Mouse (Mus musculus) gastrocnemius, postnatal 25 days (tissue): ENCODE data around the gene Gja4. TPM values are rescaled to one million over a fixed set of nuclear protein-coding genes. Genes with fewer than 3 reads are reported as not detected.

Experiments
- DNase-seq: peaks from one replicate; pipeline ENCODE4 v3.0.0; 2022
- total RNA-seq, 2 experiments: library from RNA; stranded (reverse); gene quantifications; 1 replicate in 1 of 2; 2 replicates in 1 of 2; pipeline ENCODE4 v1.2.3; 2021

The Gja4 gene
- total RNA-seq, 2 experiments from 2014 or later = 4.1 to 6.7 TPM

DNA sequence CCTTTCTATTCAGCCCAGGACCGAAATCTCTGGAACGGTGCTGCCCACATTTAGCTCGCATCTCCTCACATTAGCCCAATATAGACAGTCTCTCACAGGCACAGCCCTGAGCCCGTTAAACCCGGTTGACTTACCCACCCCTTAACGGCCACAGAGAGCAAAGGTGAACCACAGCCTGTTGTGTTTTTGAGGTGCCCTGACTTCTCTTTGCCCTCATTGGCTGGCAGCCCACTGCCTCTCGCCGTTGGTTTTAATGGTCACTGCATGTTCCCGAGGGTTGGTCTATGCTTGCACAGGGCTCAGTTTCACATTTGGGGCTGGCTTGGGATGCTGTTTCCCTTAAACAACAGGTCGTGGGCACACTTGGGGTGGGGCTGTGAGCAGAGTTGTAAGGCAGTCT is 10.5 kb upstream of the Gja4 start:
- no peak for DNase-seq

DNA sequence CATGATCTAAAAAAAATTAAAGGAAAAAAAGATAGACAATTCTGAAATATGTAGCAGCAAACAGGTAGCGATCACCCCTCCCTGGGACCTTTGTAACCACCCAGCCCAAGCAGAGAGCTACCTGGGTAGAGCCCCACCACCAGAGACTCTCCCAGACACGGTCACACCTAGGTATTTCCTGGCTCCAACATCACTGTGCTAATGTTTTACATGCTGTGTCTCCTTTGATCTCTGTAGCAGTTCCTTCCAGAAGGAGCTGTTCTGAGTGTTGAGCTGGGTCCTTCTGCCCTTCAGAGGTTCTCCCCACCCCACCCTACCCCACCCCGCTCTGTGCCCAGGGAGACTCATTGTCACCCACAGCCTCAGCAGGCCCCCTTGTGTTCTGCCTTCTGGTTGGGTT is 9.8 kb upstream of the Gja4 start:
- no peak for DNase-seq

DNA sequence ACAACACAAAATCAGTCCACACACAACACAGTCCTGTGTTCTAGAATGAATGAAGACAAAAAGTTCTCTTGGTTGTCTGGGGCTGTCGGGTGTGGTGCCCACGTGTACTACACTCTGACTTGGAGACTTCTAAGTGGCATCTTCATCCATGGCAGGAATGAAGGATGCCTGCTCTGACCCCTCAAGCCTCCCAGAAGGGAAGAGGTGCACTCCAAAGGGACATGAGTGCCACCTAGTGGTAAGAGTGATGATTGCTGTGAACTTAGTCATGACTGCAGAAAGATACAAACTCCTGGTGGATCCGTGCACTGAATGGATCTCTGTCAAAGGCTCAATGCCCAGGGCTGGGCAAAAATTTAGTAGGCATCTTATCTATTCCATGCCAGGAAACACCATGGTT is 5.8 kb upstream of the Gja4 start:
- no peak for DNase-seq

DNA sequence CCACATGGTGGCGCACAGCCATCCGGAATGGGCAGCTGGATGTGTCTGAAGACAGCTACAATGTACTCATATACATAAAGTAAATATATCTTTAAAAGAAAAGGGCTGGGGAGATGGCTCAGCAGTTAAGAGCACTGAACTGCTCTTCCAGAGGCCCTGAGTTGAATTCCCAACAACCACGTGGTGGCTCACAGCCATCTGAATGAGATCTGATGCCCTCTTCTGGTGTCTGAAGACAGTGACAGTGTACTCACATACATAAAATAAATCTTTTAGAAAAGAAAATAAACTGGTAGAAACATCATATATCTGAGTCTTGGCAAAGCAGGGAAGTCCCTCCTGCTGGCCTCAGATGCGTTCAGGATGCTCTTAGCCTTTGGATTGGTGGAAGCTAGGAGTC is 3.3 kb upstream of the Gja4 start:
- DNase-seq = no peak

DNA sequence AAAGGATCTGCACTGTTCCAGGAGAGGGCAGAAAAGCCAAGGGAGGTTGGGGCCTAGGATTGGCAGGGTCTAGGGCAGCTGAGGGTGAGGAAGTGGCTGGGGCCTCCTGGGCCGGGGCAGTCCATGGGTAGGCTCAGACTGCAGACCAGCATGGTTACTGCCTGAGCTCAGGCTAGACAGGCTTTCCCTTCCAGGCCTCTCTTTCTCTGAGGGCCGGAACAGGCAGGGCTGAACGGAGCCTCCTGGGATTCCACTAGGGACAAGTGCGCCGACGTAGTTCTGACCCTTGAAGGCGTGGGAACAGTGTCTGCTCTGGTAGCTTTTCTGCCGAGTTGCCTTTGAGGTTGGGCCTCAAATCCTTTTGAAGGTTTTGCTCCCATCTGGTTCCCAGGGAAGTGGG is 1.9 kb upstream of the Gja4 start:
- peak; percentile 21 for DNase-seq

DNA sequence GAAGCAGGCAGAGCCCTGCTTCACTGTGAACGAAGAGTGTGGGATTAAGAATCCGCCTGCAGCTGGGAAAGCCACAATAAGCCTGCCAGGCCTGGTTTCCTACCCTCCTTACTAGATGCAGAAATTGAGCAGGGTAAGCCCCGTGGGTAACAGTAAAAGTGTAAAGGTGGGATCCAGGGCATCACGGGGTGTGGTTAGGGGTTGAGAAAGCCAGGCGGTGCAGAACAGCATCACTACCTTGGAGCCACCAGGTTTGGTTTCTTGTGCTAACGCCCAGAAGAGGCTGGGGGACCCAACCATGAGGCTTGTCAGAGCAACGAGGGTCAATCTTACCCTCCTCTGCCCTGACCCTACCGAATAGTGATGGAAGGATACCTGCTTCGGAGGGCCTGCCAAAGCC is 746 bp upstream of the Gja4 start:
- DNase-seq = no peak

DNA sequence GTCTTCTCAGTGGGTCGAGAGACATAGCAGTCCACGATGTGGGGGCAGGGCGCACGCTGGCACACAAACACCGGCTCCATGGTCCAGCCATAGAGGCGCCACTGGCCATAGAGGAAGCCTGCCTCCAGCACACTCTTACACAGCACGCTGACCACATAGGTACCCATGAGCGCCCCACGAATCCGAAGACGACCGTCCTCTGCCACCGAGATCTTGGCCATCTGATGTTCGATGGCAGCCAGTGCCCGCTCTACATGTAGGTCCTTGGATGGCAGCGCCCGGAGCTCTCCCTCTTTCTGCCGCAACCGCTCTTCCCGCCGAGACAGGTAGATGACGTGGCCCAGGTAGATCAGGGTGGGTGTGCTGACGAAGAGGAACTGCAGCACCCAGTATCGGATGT is 1.5 kb downstream of the Gja4 start:
- DNase-seq = no peak

DNA sequence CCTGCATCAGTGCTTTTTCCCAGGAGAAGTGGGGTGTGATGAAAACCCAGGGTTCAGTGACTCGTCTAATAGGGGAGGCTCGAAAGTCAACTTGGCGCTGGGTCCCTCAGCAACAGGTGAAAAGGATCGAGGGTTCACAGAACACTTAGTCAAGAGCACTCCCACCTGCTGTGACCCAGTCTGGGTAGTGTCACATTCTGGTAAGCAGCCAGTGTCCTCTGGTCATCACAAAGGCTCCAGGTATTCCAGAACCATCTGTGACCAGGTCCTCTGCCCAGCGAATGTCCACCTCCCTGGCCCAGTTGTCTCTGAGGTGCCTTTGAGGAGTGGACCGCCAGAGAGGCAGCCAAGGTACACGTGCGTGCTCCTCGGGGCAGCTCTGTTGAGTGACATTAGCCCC is 2.3 kb downstream of the Gja4 start:
- no peak for DNase-seq

DNA sequence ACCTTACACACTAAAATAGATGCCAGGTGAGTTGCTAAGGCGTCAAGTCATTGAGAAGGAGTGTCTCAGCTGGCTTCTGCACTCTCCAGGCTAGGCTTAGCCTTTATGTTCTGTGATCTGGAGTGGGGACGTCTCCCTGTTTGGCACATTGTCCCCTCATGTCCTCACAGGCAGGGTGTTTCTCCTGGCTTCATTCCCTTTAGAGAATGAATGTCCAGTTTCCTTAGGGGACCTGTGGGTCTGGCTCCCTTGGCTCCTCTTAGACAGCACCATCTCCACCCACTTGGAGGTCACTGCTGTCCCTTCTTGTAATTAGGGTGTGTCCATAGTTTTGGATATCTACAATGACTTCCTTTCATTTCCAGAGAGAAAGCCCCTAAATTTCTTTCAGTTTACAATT is 6.9 kb downstream of the Gja4 start:
- DNase-seq = no peak

DNA sequence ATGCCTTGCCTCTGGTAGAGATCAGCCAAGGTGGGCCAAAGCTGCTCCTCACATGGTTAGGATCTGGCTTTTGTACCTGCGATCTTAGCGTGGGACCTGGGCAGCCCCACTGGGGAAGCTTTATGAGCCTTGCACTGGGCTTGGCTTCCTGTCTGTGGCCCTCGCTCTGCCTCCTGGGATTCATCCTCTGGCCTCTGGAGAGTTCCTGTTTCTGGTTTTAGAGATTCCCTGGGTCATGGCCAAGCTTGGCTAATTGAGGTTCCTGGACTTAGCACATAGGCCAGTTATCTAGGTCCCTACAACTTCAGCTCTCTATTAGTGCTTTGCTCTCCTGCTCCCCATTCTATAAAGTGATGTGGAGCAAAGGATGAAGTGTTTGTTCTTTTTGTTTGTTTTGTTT is 10.0 kb downstream of the Gja4 start:
- DNase-seq = no peak

DNA sequence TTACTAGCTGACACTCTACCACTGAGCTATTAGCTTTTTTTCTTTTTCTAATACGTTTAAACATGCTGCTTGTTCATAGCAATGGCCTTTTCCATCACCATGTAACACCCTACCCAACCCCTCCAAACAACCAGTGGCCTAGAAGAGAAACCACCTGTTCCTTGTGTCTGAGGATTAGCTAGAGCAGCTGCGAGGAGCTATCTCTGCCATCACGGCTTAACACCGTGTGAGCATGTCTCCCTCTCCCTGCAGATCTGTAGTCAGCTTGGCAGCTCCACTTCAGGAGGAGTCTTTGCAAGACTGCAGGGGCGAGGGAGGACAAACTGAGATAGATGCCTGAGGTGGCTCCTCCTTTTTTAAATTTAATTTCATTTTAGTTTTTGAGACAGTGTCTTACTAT is 13.3 kb downstream of the Gja4 start:
- DNase-seq = no peak

DNA sequence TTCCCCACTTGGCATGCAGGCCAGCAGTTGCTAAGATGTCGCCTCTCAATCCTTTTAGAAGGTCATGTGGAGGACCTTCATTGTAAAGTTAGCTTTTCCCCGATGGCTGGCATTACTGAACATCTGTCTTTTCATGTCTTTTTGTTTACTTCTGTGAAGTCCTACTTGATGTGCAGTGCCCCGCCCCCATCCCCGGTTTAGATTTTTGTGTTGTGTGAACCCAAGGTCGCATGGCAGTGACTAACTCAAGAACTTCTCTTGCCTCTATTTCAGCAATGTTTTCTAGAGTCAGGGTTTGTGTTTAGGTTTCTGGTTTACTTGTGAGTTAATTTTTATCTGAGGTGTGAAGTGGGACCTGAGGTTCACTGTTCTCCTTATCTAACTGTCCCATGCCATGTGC is 21.2 kb downstream of the Gja4 start:
- DNase-seq = no peak

DNA sequence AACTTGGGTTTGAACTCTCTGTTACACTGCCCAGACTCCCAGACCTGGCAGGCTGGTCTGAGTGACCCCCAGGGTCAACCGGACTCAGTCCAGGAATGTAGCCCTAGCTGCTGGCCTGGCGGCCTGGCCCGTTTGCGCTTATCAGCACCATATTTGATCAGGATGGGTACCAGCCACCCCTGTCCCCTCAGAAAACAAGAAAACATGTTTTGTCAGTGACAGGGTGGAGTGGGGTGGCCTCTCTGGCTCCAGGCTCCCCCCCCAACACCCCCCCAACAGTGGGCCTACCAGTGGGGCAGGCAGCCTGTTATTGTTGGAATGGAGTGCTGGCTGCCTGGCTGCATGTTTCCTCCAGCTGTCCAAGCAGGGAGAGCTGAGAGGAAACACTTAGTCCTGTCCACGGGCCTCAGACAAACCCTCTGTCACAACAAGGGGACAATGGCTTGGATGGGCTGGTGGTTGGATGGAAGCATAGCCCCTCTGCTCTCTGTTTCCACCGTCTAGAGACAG is 24.7 kb downstream of the Gja4 start:
- DNase-seq = peak; percentile 25

DNA sequence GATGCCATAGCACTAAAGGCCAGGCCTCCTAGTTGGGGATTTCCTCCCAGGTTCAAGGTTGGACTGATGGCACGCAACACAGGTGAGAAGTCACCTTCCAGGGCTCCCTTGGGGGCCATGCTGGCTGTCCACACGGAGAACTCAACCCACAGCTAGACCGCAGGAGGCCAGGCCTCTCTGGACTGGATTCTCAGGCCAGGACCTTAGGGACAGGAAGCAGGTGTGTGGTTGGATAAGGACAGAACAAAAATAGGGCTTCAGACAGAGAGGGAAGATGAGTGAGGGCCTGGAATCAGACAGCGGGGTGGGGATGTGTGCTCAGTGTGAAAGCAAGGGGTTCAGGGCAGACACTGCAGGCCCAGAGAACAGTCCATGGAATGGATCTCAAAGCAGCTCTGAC is 26.9 kb downstream of the Gja4 start:
- DNase-seq = no peak

DNA sequence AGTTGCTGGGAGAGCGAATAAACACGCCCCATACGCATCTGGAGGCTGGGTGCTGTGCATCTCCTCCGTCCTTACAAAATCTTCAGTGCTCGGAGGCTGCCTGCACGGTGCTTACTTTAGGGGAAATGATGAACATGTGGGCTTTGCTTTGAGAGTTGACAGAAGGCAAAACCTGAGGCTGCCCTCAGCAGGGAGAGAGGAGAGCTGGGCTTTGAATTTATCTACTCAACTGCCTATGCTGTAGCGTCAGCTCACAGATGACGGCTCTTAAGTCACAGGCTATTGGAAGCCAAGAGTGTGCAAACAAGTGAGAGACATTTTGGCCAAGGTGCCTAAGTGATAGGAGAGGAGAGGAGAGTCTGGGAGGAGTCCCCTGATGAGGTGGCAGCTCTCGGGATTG is 34.6 kb downstream of the Gja4 start:
- DNase-seq = no peak

DNA sequence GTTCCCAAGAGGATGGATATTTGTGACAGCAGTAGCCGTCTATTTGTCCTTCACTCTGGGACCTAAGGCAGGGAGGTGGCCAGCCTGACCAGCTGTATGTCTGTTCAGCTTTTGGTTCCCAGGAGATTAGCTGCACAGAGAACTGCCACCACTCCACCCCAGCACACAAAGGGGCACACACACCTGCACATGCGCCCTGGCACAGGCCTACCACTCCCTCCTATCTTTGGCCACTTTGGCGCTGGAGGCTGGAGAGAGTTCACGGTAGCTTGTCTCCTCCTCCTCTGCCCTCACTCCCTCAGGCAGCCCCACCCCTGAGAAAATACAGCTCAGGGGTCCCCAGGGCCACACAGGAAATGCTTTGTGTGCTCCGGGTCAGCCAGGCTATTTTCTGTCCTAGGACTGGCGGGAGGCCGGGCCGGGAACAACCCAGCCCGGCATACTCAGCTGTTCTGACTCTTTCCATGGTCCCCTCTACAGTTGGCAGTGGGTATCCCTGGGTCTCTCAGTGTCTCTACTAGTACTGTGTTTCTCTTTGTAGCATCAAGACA is 35.3 kb downstream of the Gja4 start:
- peak; percentile 61 for DNase-seq

DNA sequence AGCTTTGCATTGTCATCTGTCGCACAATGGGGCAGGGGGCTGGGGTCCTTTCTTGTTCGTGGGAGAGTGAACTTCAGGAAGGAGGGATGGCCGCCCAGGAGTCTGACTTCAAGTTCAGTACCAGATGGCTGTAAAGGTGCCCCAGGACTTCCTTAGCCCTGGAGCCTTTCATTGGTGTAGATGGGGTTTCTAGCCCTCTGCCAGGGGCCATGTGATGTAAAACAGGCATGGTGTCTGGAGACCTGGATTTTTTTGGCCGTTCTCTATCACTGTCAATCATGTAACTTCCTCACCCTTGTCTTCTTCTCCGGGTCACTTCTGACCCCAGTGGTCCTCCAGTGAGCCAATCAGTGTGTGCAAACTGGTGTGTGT is 49.7 kb downstream of the Gja4 start:
- no peak for DNase-seq

DNA sequence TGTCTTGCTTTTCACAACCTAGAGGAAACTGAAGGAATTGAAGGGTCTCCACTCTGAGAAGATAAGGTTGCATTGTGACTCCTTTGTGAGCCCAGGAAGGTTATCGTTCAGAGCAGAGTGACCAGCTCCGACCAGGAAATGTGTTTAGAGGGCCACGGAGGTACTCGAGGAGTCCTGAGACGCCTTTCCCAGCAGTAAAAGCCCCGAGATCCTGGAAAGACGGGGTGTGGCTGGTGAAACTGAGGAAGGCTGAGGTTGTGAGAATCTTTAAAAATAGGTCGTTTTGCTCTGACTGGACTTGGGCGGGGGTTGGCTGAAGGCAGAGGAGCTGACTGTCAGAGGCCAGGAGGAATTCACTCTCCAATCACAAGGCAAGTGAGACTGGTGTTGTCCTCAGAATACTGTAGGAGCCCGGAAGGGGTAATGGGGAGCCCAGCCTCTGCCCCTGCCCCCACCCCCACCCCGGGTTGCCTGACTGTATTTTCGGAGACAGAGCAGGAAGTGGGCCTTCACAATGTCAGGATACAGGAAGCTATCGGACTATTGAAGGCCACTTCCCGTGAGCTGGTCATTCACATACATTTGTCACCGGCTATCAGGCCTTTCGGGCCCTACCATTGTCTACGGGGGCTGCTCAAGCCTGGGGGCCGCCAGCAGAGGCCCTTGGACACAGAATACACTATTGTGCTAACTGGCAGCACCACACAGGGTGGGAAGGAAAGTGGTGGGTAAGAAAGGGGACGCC is 50.2 kb downstream of the Gja4 start:
- no peak for DNase-seq

DNA sequence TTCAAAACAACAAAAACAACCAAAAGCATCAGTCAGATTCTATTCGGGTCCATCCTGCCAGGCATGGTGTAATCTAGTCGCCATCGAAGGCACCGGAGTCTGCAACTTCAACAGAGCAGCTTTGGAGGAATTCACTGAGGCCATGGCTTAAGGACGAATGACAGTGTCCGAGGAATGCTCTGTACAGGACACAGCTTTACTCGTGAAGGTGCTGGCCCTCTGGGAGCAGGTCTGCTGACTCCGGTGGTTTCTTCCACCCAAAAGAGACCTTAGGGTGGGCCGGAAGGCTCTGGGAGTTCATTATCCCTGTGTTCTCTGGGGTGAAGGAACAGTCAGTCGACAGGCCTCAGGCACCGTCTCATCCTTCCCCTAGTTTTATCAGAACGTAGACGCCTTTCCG is 52.2 kb downstream of the Gja4 start:
- no peak for DNase-seq

Other genes with a start within 250 kb of the Gja4 start
- gene Zmym6, start 236.7 kb downstream of the Gja4 start, total RNA-seq = 1 to 10 TPM; 4.2 to 6.2 TPM
- 1 to 10 TPM in 1 of 2 experiments, under 1 TPM in 1; 0.74 to 1.3 TPM for gene Tmem35b, start 190.3 kb downstream of the Gja4 start, total RNA-seq
- gene Dlgap3, start 144.8 kb downstream of the Gja4 start, total RNA-seq = under 1 TPM in 1 of 2 experiments, not detected in 1; 0.08 TPM
- gene Smim12, start 70.3 kb downstream of the Gja4 start, total RNA-seq = 10 to 100 TPM; 32.7 to 33.4 TPM
- not detected for gene Gjb3, start 16.8 kb upstream of the Gja4 start, total RNA-seq
- not detected for gene Gjb4, start 40.0 kb upstream of the Gja4 start, total RNA-seq
- gene Gjb5, start 44.1 kb upstream of the Gja4 start, total RNA-seq = under 1 TPM in 1 of 2 experiments, not detected in 1; 0.16 TPM